Mouse (Mus musculus) liver, adult 2 months (tissue): ENCODE measurements around the gene Uhrf1.

Experiments used
- CTCF ChIP-seq: fragments of 200-500 bp; IDR thresholded peaks from 2 replicates; pipeline ENCODE4 v1.5.1; 2011; ENCODE audit warnings: low read depth, low read length, control low read depth
- POLR2A ChIP-seq: fragments of 200-500 bp; IDR thresholded peaks from 2 replicates; pipeline ENCODE4 v1.6.1; 2011; ENCODE audit warnings: low read length, control low read depth; ENCODE audit not compliant: insufficient read depth; ENCODE audit errors: extremely low read depth

- TF ChIP-seq CTCF (no peak), POLR2A (no peak)
Measured at GRCm38 (mm10) chr17:56359864-56360263, 56.7 kb downstream of the Uhrf1 start.
